Mouse (Mus musculus) CH12.LX (cell line): ENCODE measurements around the gene Man2a1.

Experiments
- JUND ChIP-seq: conservative IDR thresholded peaks from 2 replicates; pipeline ENCODE4 v1.6.1; 2011; ENCODE audit warnings: low read depth, low read length, improper control_type of control experiment
- NRF1 ChIP-seq: IDR thresholded peaks from 2 replicates; pipeline ENCODE4 v1.6.1; 2014; ENCODE audit warnings: low read depth, mild to moderate bottlenecking, inconsistent platforms, low read length, improper control_type of control experiment, moderate library complexity
- POLR2A ChIP-seq: IDR thresholded peaks from 2 replicates; pipeline ENCODE4 v1.6.1; 2011; ENCODE audit warnings: low read depth, mild to moderate bottlenecking, improper control_type of control experiment, low read length
- TBP ChIP-seq: conservative IDR thresholded peaks from 2 replicates; pipeline ENCODE4 v1.6.1; 2011; ENCODE audit warnings: low read depth, low read length, improper control_type of control experiment
- ZC3H11A ChIP-seq: IDR thresholded peaks from 2 replicates; pipeline ENCODE4 v1.6.1; 2012; ENCODE audit warnings: low read depth, mild to moderate bottlenecking, inconsistent platforms, low read length, improper control_type of control experiment
- ZMIZ1 ChIP-seq: IDR thresholded peaks from 2 replicates; pipeline ENCODE4 v1.6.1; 2012; ENCODE audit warnings: low read depth, mild to moderate bottlenecking, inconsistent platforms, low read length, improper control_type of control experiment

- TF ChIP-seq NRF1 (no peak), JUND (no peak), TBP (no peak), POLR2A (no peak), ZMIZ1 (no peak), ZC3H11A (no peak)
These were observed 18.6 kb upstream of the Man2a1 start for GRCm38 (mm10) chr17:64581962-64582361.
